Mouse (Mus musculus): ENCODE data around the gene Spsb2. TPM values are rescaled to one million over a fixed set of nuclear protein-coding genes. Genes with fewer than 3 reads are reported as not detected.
A peak's percentile ranks its signal among the peaks of the same experiment; 100 is the strongest.
"Not testable (repeated sequence)": the region's sequence is repeated elsewhere in the genome, so short reads cannot be mapped to it uniquely, and the experiment has no call there.

Gene Spsb2
- total RNA-seq, 2 experiments from 2014 or later = 11.7 to 15.2 TPM

DNA sequence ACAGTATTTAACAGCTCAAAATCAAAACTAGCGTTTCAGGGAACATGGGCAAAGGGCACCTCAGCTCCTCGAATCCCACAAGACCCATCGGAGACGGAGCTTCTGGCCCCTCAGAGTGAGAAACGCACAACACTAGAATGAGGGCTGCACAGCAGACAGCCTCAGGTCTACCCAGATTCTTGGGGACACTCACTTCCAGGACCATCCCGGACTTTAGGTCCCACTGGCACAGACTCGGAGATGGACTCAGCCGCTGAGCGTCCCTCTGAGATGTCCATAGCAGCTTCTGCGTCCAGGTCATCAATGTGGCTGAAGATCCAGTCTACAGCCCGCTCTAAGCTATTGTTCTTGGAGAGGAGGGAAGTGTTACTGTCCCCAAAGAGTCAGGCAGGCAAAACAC is 8.7 kb downstream of the Spsb2 start:
- no peak for DNase-seq

DNA sequence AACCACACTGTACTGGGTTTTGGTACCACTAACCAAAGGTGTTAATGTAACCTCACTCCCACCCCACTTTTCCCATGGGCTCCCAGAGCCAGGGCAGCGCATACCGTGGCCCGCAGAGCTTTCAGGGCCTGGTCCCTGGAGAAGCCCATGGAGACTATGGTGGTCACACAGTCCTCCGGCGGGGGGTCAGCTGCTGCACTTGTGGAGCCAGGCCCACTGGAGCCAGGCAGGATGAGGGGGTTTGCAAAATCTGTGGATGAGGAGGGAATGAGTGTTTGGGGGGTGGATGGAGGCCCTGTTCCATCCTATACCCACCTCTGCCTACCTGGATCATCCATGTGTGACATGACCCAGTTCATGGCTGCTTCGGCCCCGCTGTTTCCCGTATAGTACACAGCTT is 9.1 kb downstream of the Spsb2 start:
- no peak for DNase-seq

DNA sequence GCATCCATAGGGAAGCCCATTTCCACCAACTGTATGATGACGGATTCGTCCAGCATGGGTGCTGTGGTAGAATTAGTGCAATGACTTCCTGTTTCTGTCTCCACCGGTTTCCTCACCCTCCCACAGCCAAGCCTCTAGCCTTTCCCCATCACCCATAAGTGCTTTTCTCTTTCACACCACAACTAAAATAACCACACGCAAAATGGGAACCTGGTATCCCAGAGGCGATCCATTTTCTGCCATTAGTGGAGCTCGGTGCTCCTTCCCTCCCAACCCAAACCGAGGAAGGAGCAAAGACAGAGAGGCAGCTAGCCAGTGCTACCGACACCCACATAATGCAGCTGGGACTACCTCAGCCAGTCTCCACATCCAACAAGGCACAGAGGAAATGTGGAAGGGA is 9.5 kb downstream of the Spsb2 start:
- DNase-seq = no peak

DNA sequence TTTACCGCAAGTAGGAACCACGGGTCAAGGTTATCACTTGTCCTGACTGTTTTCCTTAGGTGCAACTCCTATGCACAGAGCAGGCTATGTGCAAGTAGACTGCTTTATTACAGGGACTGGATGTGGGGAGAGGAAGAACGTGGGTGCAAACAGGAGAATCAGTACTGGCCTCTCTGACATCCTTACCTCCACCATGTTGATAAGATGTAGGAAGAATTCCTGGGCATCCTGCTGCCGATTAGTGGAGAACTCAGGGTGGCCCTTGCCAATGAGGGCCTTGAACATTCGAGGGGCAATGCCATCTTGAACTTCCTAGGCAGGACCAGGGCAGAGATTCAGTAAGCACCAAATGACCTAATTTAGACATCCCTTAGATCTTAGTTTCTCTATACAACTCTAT is 12.4 kb downstream of the Spsb2 start:
- no peak for DNase-seq

DNA sequence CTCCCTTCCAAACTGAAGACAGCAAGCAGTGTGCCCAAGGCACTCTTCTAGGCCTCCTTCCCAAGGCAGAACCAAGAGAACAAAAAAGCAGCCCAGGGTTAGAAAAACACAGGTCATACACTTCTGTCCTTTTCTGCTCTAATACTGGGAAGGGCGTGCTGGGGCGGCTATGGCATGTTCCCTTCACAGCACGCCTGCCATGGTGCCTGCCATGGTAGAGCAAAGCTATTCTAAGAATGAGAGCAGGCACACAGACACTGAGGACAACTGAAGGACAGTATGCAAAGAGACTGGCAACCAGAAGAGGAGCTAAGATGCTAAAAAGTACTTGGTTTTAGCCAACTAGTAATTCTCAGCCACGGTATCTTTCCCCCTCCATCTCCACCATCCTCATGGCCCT is 13.6 kb downstream of the Spsb2 start:
- no peak for DNase-seq

DNA sequence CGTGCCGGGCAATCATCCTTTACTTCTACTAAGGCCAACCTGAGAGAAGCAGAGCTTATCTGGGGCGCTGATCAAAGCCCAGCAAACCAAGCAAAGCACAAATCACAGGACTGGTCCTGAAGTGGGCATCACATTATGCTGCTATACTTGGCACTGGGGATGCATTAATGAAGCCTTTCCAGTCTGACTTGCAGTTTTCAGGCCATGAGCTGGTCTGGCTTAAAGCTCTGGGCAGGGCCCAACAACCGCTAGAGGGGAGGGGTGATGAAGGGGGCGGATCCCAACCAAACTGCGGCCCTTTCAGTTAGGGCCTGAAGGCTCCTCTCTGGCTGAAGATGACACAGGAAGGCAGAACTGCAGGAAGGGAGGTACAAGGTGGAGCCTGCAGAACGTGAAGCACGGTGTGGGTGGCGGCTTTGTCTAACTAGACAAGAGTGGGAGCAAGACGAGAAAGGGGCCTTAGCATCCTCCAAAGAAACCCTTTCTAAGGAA is 19.7 kb downstream of the Spsb2 start:
- DNase-seq = peak; percentile 71

DNA sequence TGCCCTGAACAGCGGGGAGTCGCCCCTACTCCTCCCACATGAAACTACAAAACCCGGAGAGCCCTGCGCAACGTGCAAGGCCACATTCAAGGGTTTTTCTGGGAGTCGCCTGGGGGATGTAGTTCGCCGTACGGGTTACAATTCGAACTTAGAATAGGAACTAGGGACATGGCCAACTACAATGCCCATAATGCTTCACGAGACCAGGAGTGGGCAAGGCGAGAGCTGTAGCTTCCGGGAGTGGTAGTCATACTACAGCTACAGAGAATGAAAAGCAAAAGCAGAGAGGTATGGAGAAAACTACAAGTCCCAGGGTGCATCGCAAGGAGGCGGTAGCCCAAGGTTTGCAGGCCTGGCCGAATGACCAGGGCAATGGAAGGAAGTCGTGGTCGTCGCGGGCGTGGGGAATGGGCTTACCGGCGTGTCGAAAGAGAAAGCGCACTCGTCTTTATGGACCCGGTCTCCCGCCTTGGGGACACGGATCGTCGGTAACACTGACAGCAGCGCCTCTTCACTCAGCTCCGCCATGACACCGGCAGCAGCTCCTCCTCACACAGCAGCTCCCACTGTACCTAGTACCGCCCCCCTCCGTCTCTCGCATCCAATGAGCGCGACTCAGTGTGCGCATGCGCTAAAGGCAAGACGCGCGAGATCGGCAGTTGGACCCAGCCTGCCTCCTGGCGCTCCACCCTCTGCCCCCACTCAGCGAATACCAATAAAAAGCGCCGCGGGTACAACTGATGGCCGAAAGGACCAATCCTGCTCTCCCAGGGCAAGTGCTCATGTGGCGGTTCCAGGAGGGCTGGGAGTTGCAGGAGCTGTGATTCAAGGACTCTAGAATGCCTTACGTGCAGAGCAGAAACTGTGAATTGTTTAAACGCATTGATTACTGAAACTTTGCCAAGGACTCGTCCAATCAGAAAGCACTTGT is 20.7 kb downstream of the Spsb2 start, which contains the start of the genes Usp5 and Cdca3:
TSS of gene Usp5 (minus strand) at position 617 of the 931 bp plus-strand sequence.
TSS of gene Cdca3 (plus strand) at position 680 of the 931 bp plus-strand sequence.
- DNase-seq = peak; percentile 98

DNA sequence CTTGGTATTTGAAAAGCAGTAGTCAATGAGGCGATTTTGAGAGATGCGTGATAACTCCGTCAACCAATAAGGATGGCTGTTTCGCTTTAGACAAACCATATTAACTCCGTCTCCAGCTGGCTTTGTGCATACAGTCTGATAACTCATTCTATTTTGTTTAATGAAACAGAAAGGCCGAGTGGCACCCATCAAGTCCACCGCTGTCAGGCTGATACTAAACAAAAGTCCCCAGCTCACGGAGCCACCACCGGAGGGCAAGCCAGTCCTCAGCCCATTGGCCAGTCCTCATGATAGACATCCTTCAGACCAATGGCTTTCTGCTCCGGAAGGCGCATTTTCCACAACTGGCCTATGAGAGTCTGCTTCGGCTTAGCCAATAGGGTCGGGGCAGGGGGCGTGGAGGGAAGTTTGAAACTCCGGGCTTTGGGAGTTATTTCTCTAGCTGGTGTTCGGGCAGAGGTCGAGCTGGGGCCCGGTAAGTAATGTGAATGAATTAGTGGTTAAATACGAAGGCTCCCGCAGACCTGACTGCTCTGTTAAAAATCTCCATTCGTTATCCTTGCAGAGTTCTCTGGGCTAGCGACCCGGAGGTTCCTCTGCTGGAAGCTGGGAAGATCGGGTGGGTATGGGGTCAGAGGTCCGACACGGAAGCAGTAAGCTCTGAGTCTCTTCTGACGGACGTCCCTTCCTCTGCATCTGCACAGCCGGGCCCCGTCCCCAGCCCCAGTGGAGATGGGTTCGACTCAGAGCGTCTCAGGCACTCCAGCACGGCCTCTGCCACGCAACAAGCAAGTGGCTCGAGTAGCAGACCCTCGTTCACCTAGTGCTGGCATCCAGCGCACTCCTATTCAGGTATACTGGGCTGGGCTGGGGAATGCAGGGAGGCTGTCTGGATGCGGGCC is 21.6 kb downstream of the Spsb2 start:
- peak; percentile 95 for DNase-seq

DNA sequence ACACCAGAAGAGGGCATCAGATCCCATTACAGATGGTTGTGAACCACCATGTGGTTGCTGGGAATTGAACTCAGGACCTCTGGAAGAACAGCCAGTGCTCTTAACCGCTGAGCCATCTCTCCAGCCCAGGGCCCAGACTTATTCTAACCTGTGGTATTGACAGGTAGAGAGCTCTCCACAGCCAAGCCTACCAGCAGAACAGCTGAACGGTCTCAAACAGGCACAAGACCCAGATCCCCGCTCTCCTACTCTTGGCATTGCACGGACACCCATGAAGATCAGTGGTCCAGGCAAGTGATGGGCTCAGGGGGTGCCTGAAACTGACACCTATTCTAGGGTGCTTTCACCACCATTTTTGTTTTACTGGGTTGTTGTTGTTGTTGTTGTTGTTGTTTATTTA is 22.7 kb downstream of the Spsb2 start:
- DNase-seq = not testable (repeated sequence)

DNA sequence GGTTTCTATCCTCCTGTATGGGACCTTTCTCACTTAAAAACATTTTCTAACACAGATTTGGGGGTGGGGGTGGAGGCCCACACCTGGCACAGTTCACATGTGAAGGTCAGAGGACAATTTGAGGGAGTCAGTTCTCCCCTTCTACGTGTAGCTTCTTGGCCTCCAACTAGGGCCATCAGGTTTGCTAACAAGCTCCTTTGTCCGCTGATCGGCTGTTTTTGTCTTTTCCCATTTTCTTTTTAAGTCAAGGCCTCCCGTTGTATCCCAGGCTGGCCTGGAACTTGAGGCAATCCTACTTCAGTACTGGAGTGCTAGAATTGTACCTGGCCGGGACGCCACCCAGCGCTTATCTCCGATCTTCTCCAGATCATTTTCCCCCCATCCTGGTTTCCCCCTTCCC is 23.2 kb downstream of the Spsb2 start:
- no peak for DNase-seq

DNA sequence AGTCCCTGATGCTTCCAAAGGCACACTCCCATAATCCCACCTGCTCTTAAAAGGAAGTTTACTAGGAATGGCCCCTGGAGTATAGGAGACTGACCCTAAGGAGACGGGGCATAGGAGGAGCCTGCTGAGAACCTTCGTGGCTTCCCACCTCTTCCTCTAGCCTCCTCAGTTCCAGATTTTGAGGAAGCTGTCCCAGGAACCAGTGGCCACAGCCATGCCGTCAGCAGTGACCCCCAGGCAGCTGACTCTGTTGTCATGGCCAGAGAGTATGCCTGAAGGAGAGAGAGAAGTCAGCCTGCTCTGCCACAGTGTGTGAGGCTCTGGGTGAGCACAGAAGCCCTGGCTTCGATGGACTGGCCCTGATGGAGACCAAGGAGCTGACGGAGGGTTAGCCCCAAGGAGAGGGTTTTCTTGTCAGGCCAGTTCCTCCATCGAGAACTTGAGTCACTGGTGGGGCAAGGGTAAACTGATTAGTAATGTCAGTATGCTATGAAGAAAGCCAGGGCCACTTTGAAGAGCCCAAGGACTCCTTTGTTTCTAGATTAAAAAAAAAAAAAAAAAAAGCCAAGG is 26.1 kb downstream of the Spsb2 start:
- no peak for DNase-seq

DNA sequence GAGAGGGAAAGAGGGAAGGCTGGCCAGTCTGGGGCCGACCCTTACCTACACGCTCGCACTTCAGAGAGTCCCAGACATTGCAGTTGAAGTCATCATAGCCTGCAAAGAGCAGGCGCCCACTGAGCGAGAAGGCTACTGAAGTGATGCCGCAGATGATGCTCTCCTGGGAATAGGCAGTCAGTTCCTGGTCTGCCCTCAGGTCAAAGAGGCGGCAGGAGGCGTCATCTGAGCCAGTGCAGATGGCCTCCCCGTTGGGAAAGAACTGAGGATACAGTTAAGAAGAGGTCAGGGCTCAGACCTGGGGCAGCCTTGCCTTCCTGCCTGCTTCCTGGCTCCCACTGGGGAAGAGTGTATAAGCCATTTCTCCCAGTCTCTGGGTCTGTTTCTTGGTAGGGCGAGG is 27.1 kb downstream of the Spsb2 start:
- no peak for DNase-seq

DNA sequence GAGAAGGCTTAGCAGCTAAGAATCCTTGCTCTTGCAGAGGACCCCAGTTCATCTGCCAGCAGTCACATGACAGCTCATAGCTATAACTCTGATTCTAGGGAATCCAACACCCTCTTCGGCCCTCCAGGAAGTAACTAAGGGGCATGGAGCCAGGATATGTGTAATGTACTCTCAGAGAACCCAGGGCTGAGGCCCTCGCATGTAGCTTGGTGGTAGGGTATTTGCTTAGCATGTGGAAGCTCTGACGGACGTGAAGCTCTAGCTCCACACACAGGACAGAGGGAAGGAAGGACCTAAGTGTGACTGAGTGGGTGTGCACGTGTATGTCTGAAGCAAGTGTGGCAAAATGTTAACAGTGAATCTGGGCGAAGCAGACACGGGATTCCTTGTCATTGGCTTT is 27.9 kb downstream of the Spsb2 start:
- DNase-seq = no peak

DNA sequence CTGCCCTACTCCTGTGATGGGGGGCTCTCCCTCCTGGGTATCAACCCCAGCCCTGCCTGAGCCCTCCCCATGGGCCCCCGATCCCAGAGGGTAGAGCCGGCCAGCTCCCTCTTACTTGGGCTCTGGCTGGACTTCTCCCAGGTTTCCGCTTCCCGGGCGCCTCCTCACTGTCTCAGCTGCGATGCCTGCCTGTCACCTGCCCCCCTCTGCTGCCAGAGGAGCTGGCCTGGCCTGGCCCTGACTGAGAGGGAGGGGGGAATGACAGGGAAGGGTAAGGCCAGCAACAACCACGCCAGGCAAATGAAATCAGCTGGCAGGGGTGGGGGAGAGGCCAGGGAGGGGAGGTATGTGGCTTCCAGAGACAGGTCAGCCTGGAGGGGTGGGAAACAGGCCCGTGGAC is 31.3 kb downstream of the Spsb2 start:
- DNase-seq = peak; percentile 48

DNA sequence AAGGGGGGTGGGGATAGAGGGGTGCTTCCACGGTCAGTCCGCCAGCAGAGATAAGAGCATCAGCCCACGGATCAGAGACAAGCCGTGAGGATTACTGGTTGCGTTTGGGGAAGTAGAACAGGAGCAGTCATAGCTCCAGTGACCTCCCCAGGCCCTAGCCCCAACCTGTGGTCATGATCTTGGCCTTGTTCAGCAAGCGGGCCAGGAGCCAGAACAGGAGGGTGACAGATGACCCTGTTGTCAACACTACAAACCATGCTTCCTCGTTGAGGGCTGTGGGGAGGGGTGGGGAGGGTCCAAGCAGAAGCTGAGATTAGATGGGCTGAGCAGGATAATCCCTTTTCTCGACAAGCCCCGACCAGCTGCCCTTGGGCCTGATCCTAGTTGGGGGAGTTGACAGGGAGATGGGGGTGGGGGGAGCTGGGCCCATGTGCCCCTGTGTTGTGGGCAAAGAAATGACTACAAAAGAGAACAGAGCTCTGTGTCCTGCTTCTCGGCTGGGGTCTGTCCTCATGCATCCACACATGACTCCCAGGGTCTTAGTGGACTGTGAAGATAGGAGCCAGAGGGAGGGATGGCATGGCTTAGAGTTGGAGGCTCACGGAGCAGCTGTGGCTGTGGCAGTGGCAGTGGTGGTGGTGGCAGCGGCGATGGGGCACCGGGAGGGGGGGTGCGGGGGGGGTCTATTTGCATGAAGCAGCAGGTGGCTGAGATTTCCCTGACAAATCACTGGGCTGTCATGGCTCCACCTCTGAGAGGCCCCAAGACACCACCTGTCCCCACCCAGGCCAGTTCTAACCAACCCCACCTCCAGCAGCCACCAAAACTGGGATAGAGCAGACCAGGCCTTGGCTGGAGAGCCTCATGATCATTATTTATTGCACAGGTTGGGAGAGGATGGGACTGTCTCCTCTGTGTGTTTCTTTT is 32.0 kb downstream of the Spsb2 start, which contains the start of gene Gnb3:
TSS of gene Gnb3 (minus strand) at position 35 of the 927 bp plus-strand sequence.
- no peak for DNase-seq

DNA sequence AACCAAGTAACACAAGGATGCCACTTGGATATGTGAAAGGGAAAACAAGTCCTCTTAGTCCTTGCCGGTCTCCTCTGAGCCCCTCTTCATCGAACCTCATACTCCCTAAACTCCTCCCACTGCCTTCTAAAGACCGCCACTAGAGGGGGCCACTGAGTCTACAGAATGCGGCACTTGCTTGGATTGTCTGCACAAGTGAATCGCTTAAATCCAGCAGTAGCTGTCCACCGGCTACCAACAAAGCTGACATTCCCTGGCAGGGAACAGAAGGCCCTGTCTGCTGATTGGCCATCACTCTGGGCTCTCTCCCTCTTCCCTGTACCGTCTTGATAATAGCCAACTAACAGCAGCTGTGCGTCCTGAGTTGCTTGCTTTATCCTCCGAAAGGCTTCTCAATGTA is 38.8 kb downstream of the Spsb2 start:
- peak; percentile 95 for DNase-seq

DNA sequence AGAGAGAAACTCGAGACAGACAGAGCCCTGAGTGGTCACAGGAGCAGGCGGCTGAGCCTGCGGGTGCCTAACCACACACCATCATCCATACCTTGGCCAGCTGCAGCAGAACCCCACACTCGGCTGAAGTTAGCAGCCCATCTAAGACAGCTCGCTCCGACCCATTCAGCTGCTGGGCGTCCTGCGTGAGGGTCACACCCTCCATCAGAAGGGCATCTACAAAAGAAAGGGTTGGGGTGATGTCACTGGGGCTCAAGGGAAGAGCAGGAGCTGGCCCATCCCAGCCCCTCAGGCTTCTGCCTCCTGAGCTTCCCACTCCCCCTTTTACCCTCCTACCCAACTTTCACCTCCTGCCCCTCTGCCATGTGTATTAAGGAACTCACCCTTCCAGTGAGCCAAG is 42.1 kb downstream of the Spsb2 start:
- DNase-seq = no peak

DNA sequence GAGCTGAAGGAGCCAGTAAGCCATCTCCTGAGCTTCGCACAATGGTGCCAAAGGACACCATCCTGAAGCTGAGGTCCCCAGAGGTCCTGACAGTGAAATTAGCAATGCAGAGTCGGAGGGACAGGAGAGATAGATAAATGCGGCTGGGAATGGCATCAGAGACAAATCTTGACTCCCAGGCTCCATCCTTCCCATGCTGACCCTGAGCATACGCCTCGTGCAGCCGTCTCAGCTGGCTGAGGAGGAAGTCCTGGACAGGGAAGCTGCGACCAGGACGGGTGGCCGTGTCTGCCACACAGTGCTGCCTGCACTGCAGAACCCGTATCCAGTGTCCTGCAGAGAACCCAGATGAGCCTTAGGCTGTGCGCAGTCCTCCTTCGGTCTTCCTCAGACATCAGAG is 46.2 kb downstream of the Spsb2 start:
- no peak for DNase-seq

DNA sequence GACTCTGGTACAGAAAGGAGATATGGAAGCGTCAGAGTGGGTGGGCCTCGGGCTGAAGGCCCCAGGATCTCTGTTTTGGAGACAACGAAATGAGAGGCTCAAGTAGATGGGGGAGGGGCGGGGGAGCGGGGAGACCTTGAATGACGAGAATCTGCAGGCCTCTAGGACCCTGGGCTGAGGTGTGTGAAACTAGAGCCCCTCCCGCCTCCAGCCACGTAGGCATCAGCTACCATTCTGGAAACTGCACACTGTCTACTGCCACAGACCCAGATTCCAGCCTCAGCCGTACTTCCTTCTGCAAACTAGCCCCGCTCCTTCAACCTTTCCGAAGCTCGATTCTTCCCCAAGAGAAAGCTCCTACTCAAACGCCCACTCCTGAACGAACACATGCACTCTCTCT is 47.9 kb downstream of the Spsb2 start:
- DNase-seq = no peak

DNA sequence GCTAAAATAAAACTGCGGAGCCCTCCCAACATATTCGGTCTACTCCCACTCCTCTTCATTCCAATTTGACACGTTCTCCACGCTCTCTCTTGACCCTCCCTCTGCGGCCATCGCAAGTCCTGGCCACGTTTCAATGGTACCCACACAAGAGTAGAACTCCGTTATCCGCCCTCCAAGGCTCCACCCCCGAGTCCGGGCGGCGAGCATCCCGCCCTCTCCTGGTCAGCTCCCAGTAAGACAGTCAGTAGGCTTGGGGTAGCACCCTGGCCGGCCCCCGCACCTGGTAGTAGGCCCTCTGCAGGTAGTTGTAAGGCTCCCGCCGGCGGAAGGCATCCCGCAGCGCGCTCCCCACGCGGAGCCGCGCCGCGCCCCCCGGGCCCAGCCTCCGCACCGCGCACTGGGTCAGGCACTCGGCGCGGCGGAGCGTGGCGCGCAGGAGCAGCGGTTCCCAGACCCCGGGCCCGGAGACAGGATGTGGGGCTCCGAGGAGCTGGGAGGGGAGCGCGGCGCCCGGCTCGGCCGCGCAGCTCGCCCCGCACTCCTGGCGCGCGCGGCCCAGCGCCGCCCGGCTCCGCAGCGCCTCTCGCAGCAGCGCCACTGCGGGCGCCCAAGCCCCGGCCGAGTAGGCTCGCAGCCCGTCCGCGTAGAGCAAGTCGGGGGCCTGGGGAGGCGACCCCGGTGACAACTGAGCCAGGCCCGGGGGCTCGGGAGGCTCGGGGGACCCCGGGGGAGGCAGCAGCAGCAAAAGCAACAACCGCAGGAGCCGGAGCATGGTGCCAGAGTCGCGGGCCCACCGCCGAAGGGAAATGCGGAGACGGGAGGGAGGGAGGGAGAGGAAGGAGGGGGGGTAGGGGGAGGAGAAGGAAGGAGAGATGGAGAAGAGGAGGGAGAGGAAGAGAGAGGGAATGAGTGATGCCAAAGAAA is 48.7 kb downstream of the Spsb2 start, which contains the start of gene P3h3:
TSS of gene P3h3 (minus strand) at position 837 of the 924 bp plus-strand sequence.
- peak; percentile 87 for DNase-seq
